Mouse (Mus musculus) layer of hippocampus, adult 8-10 months (tissue): Measurements from ENCODE around the gene Dhx16. TPM values are rescaled to one million over a fixed set of nuclear protein-coding genes. Genes with fewer than 3 reads are reported as not detected.
"Not testable (repeated sequence)": the region's sequence is repeated elsewhere in the genome, so short reads cannot be mapped to it uniquely, and the experiment has no call there.

Experiments used
- DNase-seq, 2 experiments: peaks; one replicate each; pipeline ENCODE4 v3.0.0; 2022; ENCODE audit warnings: low spot score in 2 of 2
- microRNA-seq, 2 experiments: library from miRNA; unstranded; fragments of <30 nt; microRNA quantifications; one replicate each; pipeline ENCODE4 v1.2.0; 2022
- total RNA-seq, 4 experiments: library from RNA; stranded (reverse); gene quantifications; 2 replicates each; pipeline ENCODE4 v1.2.4; 2022

Gene Dhx16
- total RNA-seq, 4 experiments from 2014 or later, result 28.3 to 35.3 (median 31.4) TPM

GRCm38 (mm10) chr17:35920384-35920783 is 40.8 kb downstream of the Dhx16 start:
- no peak for DNase-seq

- no peak for DNase-seq
Measured at GRCm38 (mm10) chr17:35920862-35921562, 41.4 kb downstream of the Dhx16 start.

DNA sequence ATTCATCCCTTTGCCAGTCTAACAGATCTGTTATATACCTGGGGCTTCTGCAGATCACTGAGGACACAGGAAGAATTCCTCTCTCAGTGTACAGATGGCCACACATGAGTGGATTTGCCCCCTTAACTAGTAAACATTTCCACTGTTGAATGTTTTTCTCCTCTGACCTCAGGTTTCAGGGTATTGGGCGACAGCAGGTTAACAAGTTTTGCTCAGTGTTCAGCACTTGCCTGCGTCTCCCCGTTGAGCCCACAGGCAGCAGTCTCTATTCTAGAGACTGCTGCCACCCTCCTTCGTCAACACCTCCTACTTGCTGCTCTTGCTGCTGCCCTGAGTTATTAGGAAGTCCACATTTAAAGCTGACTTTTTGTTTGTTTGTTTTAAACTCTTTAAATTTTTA is 42.1 kb downstream of the Dhx16 start:
- DNase-seq, result no peak

DNA sequence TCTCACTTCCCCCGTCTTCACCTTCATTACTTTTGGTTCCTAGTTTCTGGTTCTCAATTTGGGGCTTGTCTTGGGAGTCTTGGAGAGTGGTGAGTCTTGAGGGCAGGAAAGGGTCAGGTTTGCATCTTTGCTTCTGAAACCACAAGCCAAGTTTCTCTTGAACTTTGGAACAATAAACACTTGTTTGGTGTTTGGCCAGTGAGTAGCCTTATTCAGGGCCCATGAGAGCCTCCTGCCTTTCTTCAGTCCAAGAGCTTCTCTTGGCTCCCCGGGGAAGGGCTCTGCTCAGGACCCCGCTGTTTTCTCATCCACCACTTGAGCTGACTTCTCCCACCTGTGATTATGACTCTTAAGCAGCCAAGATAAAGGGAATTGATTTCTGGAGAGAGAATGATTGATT is 42.9 kb downstream of the Dhx16 start:
- no peak for DNase-seq

DNA sequence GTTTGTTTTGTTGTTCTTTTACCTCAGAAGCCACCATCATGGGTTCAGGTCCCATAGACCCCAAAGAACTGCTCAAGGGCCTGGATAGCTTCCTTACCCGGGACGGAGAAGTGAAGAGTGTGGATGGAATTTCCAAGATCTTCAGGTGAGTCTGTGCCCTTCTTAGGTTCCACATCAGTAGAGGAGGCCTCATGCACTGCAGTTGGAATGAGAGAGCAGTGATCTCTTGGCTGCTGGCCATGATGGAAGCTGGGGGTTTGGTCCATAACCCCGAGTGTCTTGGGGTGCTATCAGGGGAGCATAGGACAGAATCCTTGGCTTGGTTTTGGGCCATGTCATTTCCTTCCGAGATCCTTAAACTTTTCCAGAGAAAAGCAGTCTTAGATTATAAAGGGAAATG is 43.7 kb downstream of the Dhx16 start:
- DNase-seq, result no peak

DNA sequence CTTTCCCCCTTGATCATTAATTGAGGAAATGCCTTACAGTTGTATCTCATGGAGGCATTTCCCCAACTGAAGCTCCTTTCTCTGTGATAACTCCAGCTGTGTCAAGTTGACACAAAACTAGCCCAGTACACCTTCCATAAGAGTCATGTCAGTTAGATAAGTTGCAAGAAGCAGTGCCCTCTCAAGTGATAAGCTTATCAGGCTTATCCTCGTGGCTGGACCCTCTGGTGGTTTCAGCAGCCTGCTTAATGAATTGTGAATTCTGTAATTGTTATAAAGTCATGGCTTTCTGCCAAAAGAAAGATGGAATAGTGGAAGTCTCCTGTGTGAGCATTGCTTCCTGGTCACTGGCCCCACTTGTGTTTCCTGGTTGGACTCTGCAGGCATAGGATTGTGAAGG is 47.9 kb downstream of the Dhx16 start:
- no peak for DNase-seq

DNA sequence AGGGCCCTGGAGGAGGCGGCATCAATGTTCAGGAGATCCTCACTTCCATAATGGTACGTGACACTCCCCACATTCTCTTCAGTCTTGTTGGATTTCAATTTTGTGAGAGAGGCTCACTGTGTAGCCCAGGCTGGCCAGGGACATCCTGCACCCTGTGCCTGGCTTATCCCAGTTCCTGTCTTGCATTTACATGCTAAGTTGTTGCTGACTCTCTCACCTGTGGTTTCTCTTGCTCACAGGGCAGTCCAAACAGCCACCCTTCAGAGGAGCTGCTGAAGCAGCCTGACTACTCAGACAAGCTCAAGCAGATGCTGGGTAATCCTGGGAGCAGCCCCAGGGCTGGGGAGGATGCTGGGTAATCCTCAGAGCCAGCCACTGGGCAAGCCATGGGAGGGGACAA is 49.9 kb downstream of the Dhx16 start:
- DNase-seq, result no peak

DNA sequence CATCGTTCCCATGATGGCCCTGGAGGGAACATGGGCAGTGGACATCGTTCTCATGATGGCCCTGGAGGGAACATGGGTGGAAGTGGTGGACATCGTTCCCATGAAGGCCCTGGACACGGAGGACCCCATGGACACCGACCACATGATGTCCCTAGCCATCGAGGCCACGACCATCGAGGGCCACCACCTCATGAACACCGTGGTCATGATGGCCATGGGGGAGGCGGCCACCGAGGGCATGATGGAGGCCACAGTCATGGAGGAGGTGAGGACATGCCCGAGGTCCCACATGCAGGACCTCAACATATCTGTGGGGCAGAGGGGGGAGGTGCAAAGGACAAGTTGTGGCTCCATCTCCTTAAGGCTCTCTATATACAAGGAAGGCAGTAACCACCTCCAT is 51.0 kb downstream of the Dhx16 start:
- no peak for DNase-seq

GRCm38 (mm10) chr17:35932608-35933007 is 53.0 kb downstream of the Dhx16 start:
- no peak for DNase-seq

GRCm38 (mm10) chr17:35935763-35936162 is 56.1 kb downstream of the Dhx16 start:
- DNase-seq, result not testable (repeated sequence)

DNA sequence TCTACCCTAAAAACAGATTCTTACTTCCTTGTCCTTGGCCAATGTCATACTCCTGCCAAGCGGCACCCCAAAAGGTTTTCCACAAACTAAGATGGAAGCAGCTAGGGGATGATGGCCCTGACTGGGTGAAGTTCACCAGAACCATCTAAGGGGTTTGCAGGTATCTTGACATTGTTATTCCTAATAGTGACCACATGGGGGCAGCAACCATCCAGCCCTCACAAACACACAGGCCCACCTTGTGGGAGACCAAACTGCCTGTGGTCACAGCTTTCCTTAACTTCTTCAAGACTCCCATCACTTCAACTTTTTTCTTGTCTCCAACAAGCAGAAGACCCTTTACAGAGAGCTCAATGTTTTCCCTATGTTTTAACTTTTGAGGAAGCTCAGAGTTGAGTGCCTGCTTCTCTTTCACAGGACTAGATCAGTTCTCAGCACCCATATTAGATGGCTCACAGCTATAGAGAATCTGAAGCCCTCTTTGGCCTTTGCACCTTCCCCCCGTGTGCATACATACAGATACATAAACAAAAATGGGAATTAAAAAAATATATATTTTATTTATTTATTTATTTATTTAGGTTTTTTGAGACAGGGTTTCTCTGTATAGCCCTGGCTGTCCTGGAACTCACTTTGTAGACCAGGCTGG is 58.2 kb downstream of the Dhx16 start:
- no peak for DNase-seq

- DNase-seq, result no peak
Measured at GRCm38 (mm10) chr17:35939108-35939507, 59.5 kb downstream of the Dhx16 start.

- no peak for DNase-seq
Measured at GRCm38 (mm10) chr17:35939941-35940340, 60.3 kb downstream of the Dhx16 start.

Small RNA genes lying within 50 kb of the gene (microRNA-seq; reads per million reads assigned to microRNA genes)
- gene Gm28033, result 0 to 1.3 reads per million in 2 experiments
- 0.64 to 0.76 reads per million in 2 experiments for gene Mir1894

Other genes with a start within 250 kb of the Dhx16 start
- gene Mucl3, start 236.1 kb upstream of the Dhx16 start, total RNA-seq, result not detected
- gene Vars2, start 212.2 kb upstream of the Dhx16 start, total RNA-seq, result 10 to 100 TPM; 28.0 to 44.7 (median 35.4) TPM
- 10 to 100 TPM; 28.3 to 35.3 (median 33.2) TPM for gene Gtf2h4, start 206.1 kb upstream of the Dhx16 start, total RNA-seq
- gene Ddr1, start 175.2 kb upstream of the Dhx16 start, total RNA-seq, result 10 to 100 TPM; 58.3 to 84.6 (median 74.1) TPM
- 10 to 100 TPM in 1 of 4 experiments, 1 to 10 TPM in 3; 4.9 to 11.0 (median 7.3) TPM for gene Ier3, start 58.1 kb upstream of the Dhx16 start, total RNA-seq
- 100 to 1,000 TPM; 124 to 142 (median 137) TPM for gene Flot1, start 56.6 kb upstream of the Dhx16 start, total RNA-seq
- 100 to 1,000 TPM; 339 to 357 (median 343) TPM for gene Tubb5, start 41.5 kb upstream of the Dhx16 start, total RNA-seq
- gene Mdc1, start 38.3 kb upstream of the Dhx16 start, total RNA-seq, result 10 to 100 TPM; 16.9 to 20.1 (median 18.3) TPM
- gene Nrm, start 18.5 kb upstream of the Dhx16 start, total RNA-seq, result 1 to 10 TPM; 1.8 to 3.7 (median 1.9) TPM
- gene Ppp1r18, start 14.2 kb upstream of the Dhx16 start, total RNA-seq, result 10 to 100 TPM in 2 of 4 experiments, 1 to 10 TPM in 2; 6.5 to 19.5 (median 12.8) TPM
- gene 2310061I04Rik, start 17.6 kb downstream of the Dhx16 start, total RNA-seq, result 10 to 100 TPM; 45.9 to 61.4 (median 50.0) TPM
- gene Atat1, start 30.3 kb downstream of the Dhx16 start, total RNA-seq, result 10 to 100 TPM; 53.2 to 64.1 (median 60.0) TPM
- 10 to 100 TPM; 39.0 to 57.9 (median 42.8) TPM for gene Mrps18b, start 36.6 kb downstream of the Dhx16 start, total RNA-seq
- 10 to 100 TPM; 71.6 to 79.8 (median 74.6) TPM for gene Ppp1r10, start 36.6 kb downstream of the Dhx16 start, total RNA-seq
- 10 to 100 TPM; 68.3 to 76.5 (median 72.7) TPM for gene Abcf1, start 89.9 kb downstream of the Dhx16 start, total RNA-seq
- gene Gnl1, start 100.0 kb downstream of the Dhx16 start, total RNA-seq, result 100 to 1,000 TPM; 135 to 141 (median 138) TPM
- gene Prr3, start 100.4 kb downstream of the Dhx16 start, total RNA-seq, result 10 to 100 TPM; 40.5 to 52.4 (median 45.4) TPM
- gene H2-T24, start 140.7 kb downstream of the Dhx16 start, total RNA-seq, result 1 to 10 TPM in 3 of 4 experiments, under 1 TPM in 1; 0.80 to 4.4 (median 2.6) TPM
- gene H2-T23, start 153.0 kb downstream of the Dhx16 start, total RNA-seq, result 10 to 100 TPM in 2 of 4 experiments, 1 to 10 TPM in 2; 6.6 to 30.9 (median 14.2) TPM
- 10 to 100 TPM; 15.7 to 18.4 (median 16.5) TPM for gene H2-T22, start 162.9 kb downstream of the Dhx16 start, total RNA-seq
- gene Gm6034, start 163.1 kb downstream of the Dhx16 start, total RNA-seq, result not detected
- 1 to 10 TPM in 3 of 4 experiments, under 1 TPM in 1; 1.00 to 5.0 (median 2.2) TPM for gene Gm11127, start 178.6 kb downstream of the Dhx16 start, total RNA-seq
- gene Gm19684, start 241.9 kb downstream of the Dhx16 start, total RNA-seq, result under 1 TPM in 3 of 4 experiments, not detected in 1; 0.22 to 0.61 (median 0.28) TPM
- gene Gm7030, start 249.6 kb downstream of the Dhx16 start, total RNA-seq, result under 1 TPM in 1 of 4 experiments, not detected in 3; 0.57 TPM